Mouse (Mus musculus): ENCODE results near the gene Gpx2.
"Not testable (repeated sequence)": the region's sequence is repeated elsewhere in the genome, so short reads cannot be mapped to it uniquely, and the experiment has no call there.

Gpx2 gene

GRCm38 (mm10) chr12:76803700-76804252 is 8.4 kb upstream of the Gpx2 start:
- peak; percentile 47 to 70 for DNase-seq

GRCm38 (mm10) chr12:76803028-76803427 is 7.7 kb upstream of the Gpx2 start:
- no peak for DNase-seq

GRCm38 (mm10) chr12:76798008-76798720 is 2.8 kb upstream of the Gpx2 start:
- DNase-seq, result no peak

- no peak for DNase-seq
Observed at GRCm38 (mm10) chr12:76796938-76797539, 1.7 kb upstream of the Gpx2 start.

GRCm38 (mm10) chr12:76792540-76792939 is 2.8 kb downstream of the Gpx2 start:
- DNase-seq, result not testable (repeated sequence)

- DNase-seq, result no peak
Observed at GRCm38 (mm10) chr12:76790446-76791084, 4.8 kb downstream of the Gpx2 start.

GRCm38 (mm10) chr12:76784056-76784619 is 11.2 kb downstream of the Gpx2 start:
- DNase-seq, result no peak

- no peak for DNase-seq
Observed at GRCm38 (mm10) chr12:76780639-76781468, 14.5 kb downstream of the Gpx2 start.

- DNase-seq, result no peak
Observed at GRCm38 (mm10) chr12:76779951-76780350, 15.4 kb downstream of the Gpx2 start.

- no peak for DNase-seq
Observed at GRCm38 (mm10) chr12:76778305-76779083, 16.9 kb downstream of the Gpx2 start.

- DNase-seq, result no peak
Observed at GRCm38 (mm10) chr12:76777845-76778244, 17.5 kb downstream of the Gpx2 start.

GRCm38 (mm10) chr12:76776898-76777297 is 18.5 kb downstream of the Gpx2 start:
- DNase-seq, result no peak

- DNase-seq, result no peak
Observed at GRCm38 (mm10) chr12:76775132-76775531, 20.2 kb downstream of the Gpx2 start.

GRCm38 (mm10) chr12:76774652-76775051 is 20.7 kb downstream of the Gpx2 start:
- no peak for DNase-seq

GRCm38 (mm10) chr12:76771540-76771939 is 23.8 kb downstream of the Gpx2 start:
- no peak for DNase-seq

- no peak for DNase-seq
Observed at GRCm38 (mm10) chr12:76770841-76771500, 24.4 kb downstream of the Gpx2 start.

- DNase-seq, result no peak
Observed at GRCm38 (mm10) chr12:76765901-76766630, 29.3 kb downstream of the Gpx2 start.

GRCm38 (mm10) chr12:76765354-76765851 is 30.0 kb downstream of the Gpx2 start, which contains the start of the genes Churc1 and Fntb:
Gene Churc1, plus strand, starts transcription at chr12:76765538.
Gene Fntb, plus strand, starts transcription at chr12:76765589.
- peak; percentile 91 to 94 for DNase-seq

- peak in 1 of 2 experiments; percentile 39 for DNase-seq
Observed at GRCm38 (mm10) chr12:76752652-76753318, 42.6 kb downstream of the Gpx2 start.
